Mouse (Mus musculus) c-Kit-positive CD71-positive TER-119-positive erythroid progenitor cells, embryonic 14.5 days (primary cell): Measurements from ENCODE around the gene Kidins220.

Experiments used
- DNase-seq: peaks from one replicate; pipeline ENCODE4 v3.0.0-alpha.2; 2013; ENCODE audit warnings: low spot score

The Kidins220 gene

GRCm38 (mm10) chr12:25026308-25026707 is 51.6 kb downstream of the Kidins220 start:
- DNase-seq, result no peak

- DNase-seq, result peak; percentile 37
These were observed 52.7 kb downstream of the Kidins220 start for GRCm38 (mm10) chr12:25027416-25027815.

GRCm38 (mm10) chr12:25033662-25034337 is 59.1 kb downstream of the Kidins220 start:
- DNase-seq, result no peak

- DNase-seq, result no peak
These were observed 59.7 kb downstream of the Kidins220 start for GRCm38 (mm10) chr12:25034338-25034953.

- no peak for DNase-seq
These were observed 61.3 kb downstream of the Kidins220 start for GRCm38 (mm10) chr12:25036024-25036423.

- DNase-seq, result no peak
These were observed 62.5 kb downstream of the Kidins220 start for GRCm38 (mm10) chr12:25037222-25037621.

- no peak for DNase-seq
These were observed 63.2 kb downstream of the Kidins220 start for GRCm38 (mm10) chr12:25037681-25038472.

- no peak for DNase-seq
These were observed 69.3 kb downstream of the Kidins220 start for GRCm38 (mm10) chr12:25044056-25044455.

- DNase-seq, result no peak
These were observed 69.9 kb downstream of the Kidins220 start for GRCm38 (mm10) chr12:25044579-25044978.

- DNase-seq, result no peak
These were observed 74.5 kb downstream of the Kidins220 start for GRCm38 (mm10) chr12:25049253-25049652.

- no peak for DNase-seq
These were observed 79.8 kb downstream of the Kidins220 start for GRCm38 (mm10) chr12:25054511-25054910.

GRCm38 (mm10) chr12:25054963-25055362 is 80.2 kb downstream of the Kidins220 start:
- no peak for DNase-seq

- DNase-seq, result no peak
These were observed 84.9 kb downstream of the Kidins220 start for GRCm38 (mm10) chr12:25059487-25060200.

- no peak for DNase-seq
These were observed 86.2 kb downstream of the Kidins220 start for GRCm38 (mm10) chr12:25060901-25061300.

GRCm38 (mm10) chr12:25062264-25062663 is 87.5 kb downstream of the Kidins220 start:
- DNase-seq, result no peak

- DNase-seq, result no peak
These were observed 98.6 kb downstream of the Kidins220 start for GRCm38 (mm10) chr12:25073374-25073773.

GRCm38 (mm10) chr12:25074344-25074743 is 99.6 kb downstream of the Kidins220 start:
- no peak for DNase-seq

- DNase-seq, result no peak
These were observed 108.8 kb downstream of the Kidins220 start for GRCm38 (mm10) chr12:25083260-25084178.

- DNase-seq, result no peak
These were observed 112.2 kb downstream of the Kidins220 start for GRCm38 (mm10) chr12:25086966-25087365.

- no peak for DNase-seq
These were observed 114.7 kb downstream of the Kidins220 start for GRCm38 (mm10) chr12:25089433-25089832.

GRCm38 (mm10) chr12:25092027-25092704 is 117.4 kb downstream of the Kidins220 start:
- peak; percentile 37 for DNase-seq
